Mouse (Mus musculus) telencephalon, adult 2 months (tissue): ENCODE results near the gene 2410141K09Rik.
"Not testable (repeated sequence)": the region's sequence is repeated elsewhere in the genome, so short reads cannot be mapped to it uniquely, and the experiment has no call there.

Experiments
- DNase-seq: peaks from one replicate; pipeline ENCODE4 v3.0.0-alpha.2; 2011; ENCODE audit warnings: low read depth, low spot score

Gene 2410141K09Rik

GRCm38 (mm10) chr13:66441018-66441417, at the start of gene 2410141K09Rik:
TSS of gene 2410141K09Rik (minus strand) at chr13:66441118.
- not testable (repeated sequence) for DNase-seq

DNA sequence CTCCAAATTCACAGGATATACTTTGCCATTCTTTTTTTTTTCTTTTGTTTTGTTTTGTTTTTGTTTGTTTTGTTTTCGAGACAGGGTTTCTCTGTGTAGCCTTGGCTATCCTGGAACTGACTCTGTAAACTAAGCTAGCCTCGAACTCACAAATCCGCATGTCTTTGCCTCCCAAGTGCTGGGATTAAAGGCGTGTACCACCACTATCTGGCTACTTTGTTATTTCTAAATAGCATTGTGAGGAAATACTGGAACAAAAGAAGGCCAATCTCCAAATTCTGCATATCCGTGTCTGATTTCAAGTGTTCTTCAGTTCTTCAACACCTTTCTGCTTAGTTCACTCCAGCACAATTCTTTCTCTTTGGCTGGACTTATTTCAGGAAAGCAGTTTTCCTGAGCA, 14.1 kb downstream of the 2410141K09Rik start:
- not testable (repeated sequence) for DNase-seq

DNA sequence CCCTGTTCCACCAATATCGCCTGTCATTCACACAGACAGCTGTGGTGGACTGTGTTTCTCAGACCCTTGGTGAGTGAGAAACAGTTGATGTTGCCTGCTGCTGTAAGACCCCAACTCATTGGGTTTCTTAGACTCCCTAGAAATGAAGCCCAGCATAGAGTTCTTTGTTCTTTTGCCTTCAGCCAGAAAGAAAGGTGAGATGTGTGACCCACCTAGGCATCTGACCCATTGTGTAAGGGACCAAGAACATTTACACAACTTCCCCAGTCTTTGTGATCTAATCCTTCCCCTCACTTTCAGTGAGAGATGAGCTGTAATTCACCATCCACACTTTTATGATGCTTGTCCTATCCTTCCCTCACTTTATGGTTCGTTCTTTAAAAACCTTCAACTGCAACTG, 26.0 kb downstream of the 2410141K09Rik start:
- DNase-seq, result not testable (repeated sequence)
